Mouse (Mus musculus) spleen, postnatal 4 days (tissue): ENCODE results near the gene Rac3.
"Not testable (repeated sequence)": the region's sequence is repeated elsewhere in the genome, so short reads cannot be mapped to it uniquely, and the experiment has no call there.

Source experiments
- DNase-seq, 2 experiments: peaks; one replicate each; pipeline ENCODE4 v3.0.0; 2022; ENCODE audit warnings: low spot score in 2 of 2

The Rac3 gene

GRCm38 (mm10) chr11:120728530-120729240 is 7.4 kb downstream of the Rac3 start:
- DNase-seq: no peak

- peak in 1 of 2 experiments; percentile 47 for DNase-seq
Observed at GRCm38 (mm10) chr11:120729432-120730050, 8.3 kb downstream of the Rac3 start.

GRCm38 (mm10) chr11:120730331-120730870 is 9.1 kb downstream of the Rac3 start:
- peak in 1 of 2 experiments; percentile 57 for DNase-seq

GRCm38 (mm10) chr11:120731395-120731794 is 10.1 kb downstream of the Rac3 start:
- peak in 1 of 2 experiments; percentile 44 for DNase-seq

GRCm38 (mm10) chr11:120731858-120732680 is 10.8 kb downstream of the Rac3 start, which contains the start of gene Cbr2:
Gene Cbr2, minus strand, starts transcription at chr11:120732114.
- DNase-seq: peak; percentile 11 to 53

GRCm38 (mm10) chr11:120733521-120733920 is 12.3 kb downstream of the Rac3 start:
- peak; percentile 12 to 53 for DNase-seq

GRCm38 (mm10) chr11:120736424-120736823 is 15.2 kb downstream of the Rac3 start:
- DNase-seq: peak in 1 of 2 experiments; percentile 51

GRCm38 (mm10) chr11:120740981-120741380 is 19.7 kb downstream of the Rac3 start:
- no peak for DNase-seq

- DNase-seq: no peak
Observed at GRCm38 (mm10) chr11:120744121-120744701, 22.9 kb downstream of the Rac3 start.

GRCm38 (mm10) chr11:120747974-120748373 is 26.7 kb downstream of the Rac3 start:
- DNase-seq: no peak

GRCm38 (mm10) chr11:120749430-120749829 is 28.2 kb downstream of the Rac3 start:
- DNase-seq: no peak

- no peak for DNase-seq
Observed at GRCm38 (mm10) chr11:120751606-120752005, 30.3 kb downstream of the Rac3 start.

- no peak for DNase-seq
Observed at GRCm38 (mm10) chr11:120760236-120760635, 39.0 kb downstream of the Rac3 start.

GRCm38 (mm10) chr11:120761811-120762671 is 40.8 kb downstream of the Rac3 start:
- DNase-seq: no peak

GRCm38 (mm10) chr11:120762672-120763041 is 41.4 kb downstream of the Rac3 start, which contains the start of gene Hmga1b:
Gene Hmga1b, plus strand, starts transcription at chr11:120762794.
- DNase-seq: not testable (repeated sequence)

- DNase-seq: not testable (repeated sequence)
Observed at GRCm38 (mm10) chr11:120763121-120763999, 42.1 kb downstream of the Rac3 start.

- not testable (repeated sequence) for DNase-seq
Observed at GRCm38 (mm10) chr11:120767023-120767422, 45.8 kb downstream of the Rac3 start.

- DNase-seq: no peak
Observed at GRCm38 (mm10) chr11:120768206-120768605, 46.9 kb downstream of the Rac3 start.

- DNase-seq: no peak
Observed at GRCm38 (mm10) chr11:120772749-120773148, 51.5 kb downstream of the Rac3 start.
